Mouse (Mus musculus) bone marrow, adult 2 months (tissue): ENCODE measurements around the gene Slc36a2.

Experiments used
- CTCF ChIP-seq: fragments of 200-500 bp; IDR thresholded peaks from 2 replicates; pipeline ENCODE4 v1.5.1; 2011; ENCODE audit warnings: low read length, control low read depth; ENCODE audit not compliant: control insufficient read depth, insufficient read depth
- POLR2A ChIP-seq: fragments of 200-500 bp; IDR thresholded peaks from 2 replicates; pipeline ENCODE4 v1.6.1; 2011; ENCODE audit warnings: low read depth, mild to moderate bottlenecking, control low read depth, low read length, borderline replicate concordance; ENCODE audit not compliant: control insufficient read depth

DNA sequence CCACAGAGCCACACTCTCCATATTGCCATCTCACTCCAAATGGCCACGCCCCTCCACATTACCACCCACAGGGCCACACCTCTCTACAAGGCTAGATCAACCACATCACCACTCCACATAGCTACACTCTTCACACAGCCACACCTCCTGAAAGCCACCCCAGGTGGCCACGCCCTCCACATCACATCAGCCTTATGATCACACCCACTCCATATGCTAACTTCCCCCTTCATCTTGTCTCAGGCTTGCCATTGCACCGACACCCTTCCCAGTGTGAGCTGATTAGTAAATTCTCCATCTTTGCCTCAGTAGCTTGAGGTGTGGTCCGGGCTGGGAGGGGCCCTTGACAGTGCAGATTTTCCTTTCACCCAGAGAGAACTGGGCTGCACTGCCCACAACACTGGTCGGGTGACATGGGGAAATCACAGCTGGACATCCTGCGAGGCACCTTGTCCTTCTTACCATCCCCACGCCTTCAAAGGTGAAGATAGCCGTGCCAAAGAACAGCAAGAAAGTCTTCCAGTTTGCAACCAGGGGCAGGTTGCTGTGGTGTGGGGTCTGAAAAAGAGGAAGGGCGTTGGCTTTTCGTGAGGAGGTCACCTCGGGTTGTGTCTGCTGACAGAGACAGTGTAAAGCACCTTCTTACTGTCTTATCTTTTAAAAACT lies 53.7 kb downstream of the Slc36a2 start:
- TF ChIP-seq POLR2A (no peak), CTCF (no peak)
